Mouse (Mus musculus) cortical plate, adult 2 months (tissue): ENCODE measurements around the gene Magohb.

Experiments
- CTCF ChIP-seq: fragments of 200-500 bp; IDR thresholded peaks from 2 replicates; pipeline ENCODE4 v1.5.1; 2011; ENCODE audit warnings: mild to moderate bottlenecking, control low read depth, low read length; ENCODE audit not compliant: insufficient read depth; ENCODE audit errors: extremely low read depth
- POLR2A ChIP-seq: fragments of 200-500 bp; IDR thresholded peaks from 2 replicates; pipeline ENCODE4 v1.6.1; 2011; ENCODE audit warnings: mild to moderate bottlenecking, low read length, control low read depth; ENCODE audit not compliant: insufficient read depth; ENCODE audit errors: extremely low read depth

DNA sequence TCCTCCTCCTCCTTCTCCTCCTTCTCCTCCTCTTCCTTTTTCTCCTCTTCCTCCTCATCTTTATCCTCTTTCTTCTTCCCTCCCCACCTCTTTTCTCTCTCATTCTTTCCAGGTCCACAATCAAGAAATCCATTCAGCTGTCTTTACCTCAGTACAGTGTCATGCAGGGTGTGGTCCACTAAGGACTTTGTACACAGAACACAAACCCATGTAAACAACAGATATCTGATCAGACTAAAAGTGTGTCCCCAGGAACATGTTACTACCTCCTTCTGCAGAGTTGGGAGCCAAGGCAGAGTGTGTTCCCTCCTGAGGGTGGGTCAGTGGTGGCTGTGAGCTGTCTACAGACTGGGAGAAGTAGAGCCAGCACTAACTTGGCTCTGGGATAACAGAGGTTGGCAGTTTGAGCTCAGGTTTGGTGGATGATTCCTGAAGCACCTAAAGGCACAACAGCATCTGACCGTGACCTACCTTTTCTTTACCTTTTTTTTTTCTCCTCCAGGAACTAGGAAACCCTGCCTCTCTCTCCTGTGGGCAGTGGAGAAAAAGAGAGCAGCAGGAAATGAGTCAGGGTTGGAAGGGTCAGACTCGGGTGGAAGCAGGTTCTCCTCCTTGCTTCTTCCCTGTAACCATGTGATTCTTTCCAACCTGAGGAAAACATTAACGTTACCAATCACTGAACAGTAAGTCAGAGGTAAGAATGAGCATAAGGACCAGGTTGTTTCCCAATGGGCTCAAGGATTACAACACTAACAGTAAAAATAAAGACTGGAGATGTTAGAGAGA is 29.0 kb upstream of the Magohb start:
- no peak for TF ChIP-seq POLR2A
- TF ChIP-seq CTCF, result no peak
